In the genomic region with DNA sequence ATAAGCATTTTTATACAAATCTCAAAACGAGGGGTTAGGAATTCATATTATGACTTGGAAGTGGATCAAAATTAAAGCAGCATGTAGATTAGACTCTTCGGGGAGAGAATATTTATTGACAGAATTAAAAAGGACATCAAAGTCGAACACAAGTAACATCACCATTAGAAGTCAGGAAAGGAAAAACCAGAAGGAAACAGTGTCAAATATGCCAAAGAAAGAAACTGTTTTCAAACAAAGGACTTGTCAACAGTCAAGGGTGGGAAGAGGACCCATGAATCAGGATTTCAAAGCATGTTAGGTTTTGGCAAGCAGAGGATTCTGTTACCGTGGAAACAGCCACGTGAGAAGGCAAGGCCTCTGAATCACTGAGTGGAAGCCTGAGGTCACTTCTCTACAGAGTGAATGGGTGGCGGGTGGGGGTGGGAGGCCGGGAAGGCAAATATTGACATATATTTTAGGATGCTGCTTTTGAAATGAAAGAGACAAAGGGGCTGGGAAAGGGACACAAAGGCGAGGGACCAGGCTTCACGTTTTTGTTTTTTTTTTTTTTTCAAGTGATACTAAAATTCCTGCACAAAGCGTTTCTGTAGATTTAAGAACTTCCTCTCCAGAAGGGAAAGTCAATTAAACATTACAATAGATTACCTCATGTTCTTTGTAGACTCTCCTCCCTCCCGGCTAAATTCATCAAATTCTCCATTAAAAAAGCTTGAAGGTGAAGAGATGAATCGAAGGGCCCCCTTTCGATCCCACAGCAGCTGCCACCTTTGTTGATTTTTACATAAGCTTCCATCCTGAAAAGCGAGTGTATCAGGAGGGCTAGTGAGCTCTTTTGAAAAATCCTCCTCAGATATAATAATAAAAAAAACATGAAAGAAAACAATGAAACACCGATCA, we compare ENCODE assay signal across 9 mouse cellular contexts. TPM values are rescaled to one million over a fixed set of nuclear protein-coding genes. Genes with fewer than 3 reads are reported as not detected.
DNase-seq lines count a peak whose midpoint lies in the region; ATAC-seq lines count a peak whose summit lies in the region.
"Had no signal": no experiment of that assay in that cellular context is flagged by ENCODE, and none has a peak within 500 bp of the region (broad histone marks: within the 10 kb centered on the region; RNA-seq: fewer than 3 reads in every experiment).

No protein-coding gene starts in this region.

- ATAC-seq in forebrain, embryonic 14.5 days = peak; percentile 83
- ATAC-seq in erythroblast, adult 5-6 weeks (replicated peaks; ENCODE audit: low FRiP score, poor library complexity, severe bottlenecking) = no peak

- DNase-seq in ES-CJ7 (ENCODE audit: low read depth, low spot score) = peak; percentile 37
- peak; percentile 42 for DNase-seq in adrenal gland, adult 8-10 months
- peak; percentile 93 for DNase-seq in forebrain, embryonic 14.5 days (ENCODE audit: low spot score)
- DNase-seq in layer of hippocampus, postnatal 10 days (ENCODE audit: low spot score in 2 of 2) = peak; percentile 36 to 49
- DNase-seq in retina, adult 2 months (ENCODE audit: low read depth, low spot score) = peak; percentile 4
- DNase-seq in urinary bladder, postnatal 36 days (ENCODE audit: low spot score in 2 of 2) = no peak
- DNase-seq in urinary bladder, postnatal 14 days (ENCODE audit: low spot score) = no peak

- no peaks in the 10 kb centered on the region for H3K36me3 ChIP-seq in forebrain, embryonic 14.5 days (ENCODE audit: control insufficient read depth, insufficient read depth, low read length)

- H3K4me3 ChIP-seq in forebrain, embryonic 14.5 days (ENCODE audit: low read depth, low read length) = no peak overlapping the region

- no peak overlapping the region for H3K27ac ChIP-seq in forebrain, embryonic 14.5 days (ENCODE audit: low read depth, low read length)

- H3K4me2 ChIP-seq in forebrain, embryonic 14.5 days (ENCODE audit: low read length) = peak overlapping the region; percentile 23; the same call in 1 of the 2 replicates

- peaks cover 8% of the 10 kb centered on the region for H3K4me1 ChIP-seq in forebrain, embryonic 14.5 days (ENCODE audit: control insufficient read depth, insufficient read depth, low read length)

- H3K9ac ChIP-seq in forebrain, embryonic 14.5 days (ENCODE audit: low read length) = no peak overlapping the region

- no peaks in the 10 kb centered on the region for H3K27me3 ChIP-seq in forebrain, embryonic 14.5 days (replicated peaks; ENCODE audit: control insufficient read depth, insufficient read depth, low read length)

- 14% methylated on average over 15 of the region's 15 CpGs for WGBS in forebrain, embryonic 14.5 days

- no peaks in the 10 kb centered on the region for H3K9me3 ChIP-seq in forebrain, embryonic 14.5 days (replicated peaks; ENCODE audit: control insufficient read depth, low read length)

RNA-seq across cellular contexts. Expression of a gene that starts 18.3 kb away (rescaled TPM):
- not detected for total RNA-seq in adrenal gland, adult 8-10 months (2022)
- 0.24 TPM in 1 of 2 replicates, not detected in the other for polyA plus RNA-seq in forebrain, embryonic 14.5 days (2014; fragmentation: Nextera tagmentation; extraction: Ambion mirVana)
- total RNA-seq in layer of hippocampus, postnatal 10 days (2021) = under 1 TPM; 0.29 to 0.62 TPM
- total RNA-seq in erythroblast, adult 5-6 weeks (2015; ENCODE audit: low replicate concordance) = not detected in 2 replicates
- not detected in 2 replicates for total RNA-seq in erythroblast, adult 5-6 weeks (2017; ENCODE audit: low replicate concordance)
- total RNA-seq: heart, postnatal 10 days had no signal

Comparison
In these comparisons a context has a peak if more than half of its experiments do, and no peak if none do; other contexts are left out.
1. DNase-seq: peak in ES-CJ7 (single experiment), adrenal gland, adult 8-10 months (single experiment), forebrain, embryonic 14.5 days (single experiment), layer of hippocampus, postnatal 10 days (2 of 2) and retina, adult 2 months (single experiment); none in urinary bladder, postnatal 36 days (0 of 2) and urinary bladder, postnatal 14 days (single experiment).